Mouse (Mus musculus): ENCODE measurements around the gene Gdi1. TPM values are rescaled to one million over a fixed set of nuclear protein-coding genes. Genes with fewer than 3 reads are reported as not detected.
"Not testable (repeated sequence)": the region's sequence is repeated elsewhere in the genome, so short reads cannot be mapped to it uniquely, and the experiment has no call there.

Gene Gdi1
- polyA plus RNA-seq, 1 experiment from 2014 or later: 616 TPM

GRCm38 (mm10) chrX:74352645-74353466 lies 48.1 kb downstream of the Gdi1 start:
- peak overlapping the region; percentile 42 for H3K27ac ChIP-seq (replicated peaks)
- peak overlapping the region; percentile 44 for H3K4me3 ChIP-seq
- no peaks in the 10 kb centered on the region for H3K27me3 ChIP-seq
- H3K4me1 ChIP-seq: no peaks in the 10 kb centered on the region
- peak overlapping the region; percentile 59 for H3K4me2 ChIP-seq (replicated peaks)
- peak; percentile 47; the same call in 1 of the 2 replicates for ATAC-seq (ENCODE audit: low FRiP score, low read depth)
- no peaks in the 10 kb centered on the region for H3K36me3 ChIP-seq
- no peaks in the 10 kb centered on the region for H3K9me3 ChIP-seq
- H3K9ac ChIP-seq (replicated peaks): peak overlapping the region; percentile 59
- 31% methylated on average over 13 of the region's 13 CpGs for WGBS

- Histone ChIP-seq H3K27me3 (no peaks in the 10 kb centered on the region), H3K4me2 (replicated peaks) (peak within 1 kb of the TSS; percentile 59), H3K27ac (replicated peaks) (peak within 1 kb of the TSS; percentile 42), H3K9me3 (no peaks in the 10 kb centered on the region), H3K9ac (replicated peaks) (peak within 1 kb of the TSS; percentile 59), H3K4me3 (peak within 1 kb of the TSS; percentile 44), H3K4me1 (no peaks in the 10 kb centered on the region), H3K36me3 (no peaks in the 10 kb centered on the region)
- 36% methylated on average over 3 of the region's 22 CpGs for WGBS
- ATAC-seq (ENCODE audit: low FRiP score, low read depth): peak; percentile 83
Observed at GRCm38 (mm10) chrX:74353467-74353770, 48.6 kb downstream of the Gdi1 start, which contains the start of gene Lage3. Gene Lage3, minus strand, starts transcription at chrX:74353618.

- not testable (repeated sequence) for H3K9me3 ChIP-seq; H3K4me3 ChIP-seq; H3K4me1 ChIP-seq; ATAC-seq (ENCODE audit: low FRiP score, low read depth); H3K27ac ChIP-seq (replicated peaks); H3K4me2 ChIP-seq (replicated peaks); H3K9ac ChIP-seq (replicated peaks); H3K27me3 ChIP-seq; H3K36me3 ChIP-seq
- 92% methylated on average over 3 of the region's 3 CpGs for WGBS
Observed at GRCm38 (mm10) chrX:74357069-74357468, 52.3 kb downstream of the Gdi1 start.

GRCm38 (mm10) chrX:74359171-74359570 lies 54.4 kb downstream of the Gdi1 start:
- Histone ChIP-seq H3K27me3 (no peaks in the 10 kb centered on the region), H3K36me3 (no peaks in the 10 kb centered on the region), H3K4me3 (no peak overlapping the region), H3K4me2 (replicated peaks) (no peak overlapping the region), H3K4me1 (no peaks in the 10 kb centered on the region), H3K27ac (replicated peaks) (no peak overlapping the region), H3K9ac (replicated peaks) (no peak overlapping the region), H3K9me3 (no peaks in the 10 kb centered on the region)
- WGBS: 59% methylated on average over 11 of the region's 11 CpGs
- no peak for ATAC-seq (ENCODE audit: low FRiP score, low read depth)

Small RNA genes within 50 kb of the gene (microRNA-seq; reads per million reads assigned to microRNA genes)
- not detected for gene Mir7091
- 1.2 reads per million for gene Mir7092

Other genes with a start within 250 kb of the Gdi1 start
- gene Opn1mw, start 177.5 kb upstream of the Gdi1 start, polyA plus RNA-seq (2016; fragmentation: Nextera tagmentation; extraction: Ambion mirVana): not detected in 2 replicates
- gene Mecp2, start 169.6 kb upstream of the Gdi1 start, polyA plus RNA-seq (2016; fragmentation: Nextera tagmentation; extraction: Ambion mirVana): 17.8 and 19.7 TPM in 2 replicates
- gene Tex28, start 137.2 kb upstream of the Gdi1 start, polyA plus RNA-seq (2016; fragmentation: Nextera tagmentation; extraction: Ambion mirVana): not detected in 2 replicates
- gene Tktl1, start 127.7 kb upstream of the Gdi1 start, polyA plus RNA-seq (2016; fragmentation: Nextera tagmentation; extraction: Ambion mirVana): 0.06 and 0.09 TPM in 2 replicates
- 210 and 233 TPM in 2 replicates for gene Flna, start 55.2 kb upstream of the Gdi1 start, polyA plus RNA-seq (2016; fragmentation: Nextera tagmentation; extraction: Ambion mirVana)
- 15.4 and 18.9 TPM in 2 replicates for gene Emd, start 50.3 kb upstream of the Gdi1 start, polyA plus RNA-seq (2016; fragmentation: Nextera tagmentation; extraction: Ambion mirVana)
- gene Rpl10, start 34.2 kb upstream of the Gdi1 start, polyA plus RNA-seq (2016; fragmentation: Nextera tagmentation; extraction: Ambion mirVana): 521 and 544 TPM in 2 replicates
- gene Taz, start 23.1 kb upstream of the Gdi1 start, polyA plus RNA-seq (2016; fragmentation: Nextera tagmentation; extraction: Ambion mirVana): 88.4 and 92.9 TPM in 2 replicates
- gene Dnase1l1, start 22.7 kb upstream of the Gdi1 start, polyA plus RNA-seq (2016; fragmentation: Nextera tagmentation; extraction: Ambion mirVana): 4.6 and 5.3 TPM in 2 replicates
- 118 and 119 TPM in 2 replicates for gene Atp6ap1, start 7.9 kb upstream of the Gdi1 start, polyA plus RNA-seq (2016; fragmentation: Nextera tagmentation; extraction: Ambion mirVana)
- 63.2 and 63.4 TPM in 2 replicates for gene Fam50a, start 8.0 kb downstream of the Gdi1 start, polyA plus RNA-seq (2016; fragmentation: Nextera tagmentation; extraction: Ambion mirVana)
- gene Plxna3, start 24.1 kb downstream of the Gdi1 start, polyA plus RNA-seq (2016; fragmentation: Nextera tagmentation; extraction: Ambion mirVana): 51.3 and 55.4 TPM in 2 replicates
- 99.7 and 104 TPM in 2 replicates for gene Lage3, start 48.6 kb downstream of the Gdi1 start, polyA plus RNA-seq (2016; fragmentation: Nextera tagmentation; extraction: Ambion mirVana)
- 61.1 and 68.2 TPM in 2 replicates for gene Ubl4a, start 68.2 kb downstream of the Gdi1 start, polyA plus RNA-seq (2016; fragmentation: Nextera tagmentation; extraction: Ambion mirVana)
- gene Slc10a3, start 68.4 kb downstream of the Gdi1 start, polyA plus RNA-seq (2016; fragmentation: Nextera tagmentation; extraction: Ambion mirVana): 8.8 and 9.0 TPM in 2 replicates
- gene Fam3a, start 88.3 kb downstream of the Gdi1 start, polyA plus RNA-seq (2016; fragmentation: Nextera tagmentation; extraction: Ambion mirVana): 30.5 and 33.2 TPM in 2 replicates
- gene Ikbkg, start 88.3 kb downstream of the Gdi1 start, polyA plus RNA-seq (2016; fragmentation: Nextera tagmentation; extraction: Ambion mirVana): 23.2 and 24.4 TPM in 2 replicates
- gene G6pdx, start 124.2 kb downstream of the Gdi1 start, polyA plus RNA-seq (2016; fragmentation: Nextera tagmentation; extraction: Ambion mirVana): 53.6 and 54.1 TPM in 2 replicates
- not detected in 2 replicates for gene Gm6880, start 176.4 kb downstream of the Gdi1 start, polyA plus RNA-seq (2016; fragmentation: Nextera tagmentation; extraction: Ambion mirVana)